Mouse (Mus musculus) gastrocnemius, postnatal 36 days (tissue): ENCODE measurements around the gene Ttc7. TPM values are rescaled to one million over a fixed set of nuclear protein-coding genes. Genes with fewer than 3 reads are reported as not detected.

Source experiments
- DNase-seq, 2 experiments: peaks; one replicate each; pipeline ENCODE4 v3.0.0; 2022
- intact Hi-C: fragments of 180-260 bp; cut with DNase I; formaldehyde crosslinking; loops from one replicate; pipeline ENCODE4 v1.15.1; 2025
- total RNA-seq, 2 experiments: library from RNA; stranded (reverse); gene quantifications; 2 replicates each; pipeline ENCODE4 v1.2.3; 2021

Gene Ttc7
- total RNA-seq, 2 experiments from 2014 or later, result 6.8 to 8.2 TPM

- intact Hi-C loops, result loop anchor here (1.0 to 5.0 kb wide), 2 partner anchors 258 to 349 kb away; no protein-coding TSS in a partner anchor
- DNase-seq, result no peak
Observed at GRCm38 (mm10) chr17:87312924-87313870, 30.5 kb downstream of the Ttc7 start.

- no peak for DNase-seq
- intact Hi-C loops, result loop anchor here (5.0 kb wide), 1 partner anchor 348 kb away; no protein-coding TSS in a partner anchor
Observed at GRCm38 (mm10) chr17:87314121-87314520, 31.4 kb downstream of the Ttc7 start.

GRCm38 (mm10) chr17:87314530-87314946, 31.9 kb downstream of the Ttc7 start:
- DNase-seq, result peak; percentile 51 to 66
- intact Hi-C loops, result loop anchor here (5.0 kb wide), 1 partner anchor 348 kb away; no protein-coding TSS in a partner anchor

- DNase-seq, result peak; percentile 92 to 93
- intact Hi-C loops, result loop anchor here (1.0 to 5.0 kb wide), 3 partner anchors 62 to 215 kb away; partner anchors contain the start of gene Calm2
Observed at GRCm38 (mm10) chr17:87315021-87315531, 32.4 kb downstream of the Ttc7 start.

GRCm38 (mm10) chr17:87315891-87316763, 33.4 kb downstream of the Ttc7 start:
- intact Hi-C loops, result loop anchor here (1.0 to 5.0 kb wide), 3 partner anchors 61 to 214 kb away; partner anchors contain the start of gene Calm2
- no peak for DNase-seq

GRCm38 (mm10) chr17:87317271-87317670, 34.6 kb downstream of the Ttc7 start:
- intact Hi-C loops, result loop anchor here (5.0 kb wide), 2 partner anchors 60 to 130 kb away; partner anchors contain the start of gene Calm2
- no peak for DNase-seq

GRCm38 (mm10) chr17:87317947-87318346, 35.3 kb downstream of the Ttc7 start:
- DNase-seq, result peak; percentile 39 to 56

GRCm38 (mm10) chr17:87321673-87322072, 39.0 kb downstream of the Ttc7 start:
- DNase-seq, result no peak
- intact Hi-C loops, result no loop called here

More at GRCm38 (mm10) chr17:87317947-87318346, 35.3 kb downstream of the Ttc7 start:
- intact Hi-C loops, result loop anchor here (5.0 kb wide), 2 partner anchors 59 to 129 kb away; partner anchors contain the start of gene Calm2

GRCm38 (mm10) chr17:87323215-87323614, 40.5 kb downstream of the Ttc7 start:
- no peak for DNase-seq
- intact Hi-C loops, result no loop called here

- DNase-seq, result no peak
- intact Hi-C loops, result no loop called here
Observed at GRCm38 (mm10) chr17:87325501-87325900, 42.8 kb downstream of the Ttc7 start.

- intact Hi-C loops, result no loop called here
- DNase-seq, result no peak
Observed at GRCm38 (mm10) chr17:87326987-87327386, 44.3 kb downstream of the Ttc7 start.

GRCm38 (mm10) chr17:87327645-87328044, 45.0 kb downstream of the Ttc7 start:
- intact Hi-C loops, result no loop called here
- DNase-seq, result no peak

GRCm38 (mm10) chr17:87328177-87328768, 45.6 kb downstream of the Ttc7 start:
- no peak for DNase-seq
- intact Hi-C loops, result no loop called here

- intact Hi-C loops, result no loop called here
- DNase-seq, result no peak
Observed at GRCm38 (mm10) chr17:87329144-87329700, 46.5 kb downstream of the Ttc7 start.

GRCm38 (mm10) chr17:87330250-87330920, 47.7 kb downstream of the Ttc7 start:
- DNase-seq, result no peak
- intact Hi-C loops, result no loop called here

GRCm38 (mm10) chr17:87330921-87331291, 48.2 kb downstream of the Ttc7 start:
- no peak for DNase-seq
- intact Hi-C loops, result no loop called here

- intact Hi-C loops, result no loop called here
- no peak for DNase-seq
Observed at GRCm38 (mm10) chr17:87331336-87332141, 48.9 kb downstream of the Ttc7 start.

- no peak for DNase-seq
- intact Hi-C loops, result no loop called here
Observed at GRCm38 (mm10) chr17:87332142-87332815, 49.6 kb downstream of the Ttc7 start.
